Mouse (Mus musculus) spleen, adult 18-20 months (tissue): ENCODE results near the gene Igdcc3.
"Not testable (repeated sequence)": the region's sequence is repeated elsewhere in the genome, so short reads cannot be mapped to it uniquely, and the experiment has no call there.

Source experiments
- DNase-seq, 2 experiments: peaks; one replicate each; pipeline ENCODE4 v3.0.0; 2022; ENCODE audit warnings: mixed read lengths in 2 of 2

The Igdcc3 gene

DNA sequence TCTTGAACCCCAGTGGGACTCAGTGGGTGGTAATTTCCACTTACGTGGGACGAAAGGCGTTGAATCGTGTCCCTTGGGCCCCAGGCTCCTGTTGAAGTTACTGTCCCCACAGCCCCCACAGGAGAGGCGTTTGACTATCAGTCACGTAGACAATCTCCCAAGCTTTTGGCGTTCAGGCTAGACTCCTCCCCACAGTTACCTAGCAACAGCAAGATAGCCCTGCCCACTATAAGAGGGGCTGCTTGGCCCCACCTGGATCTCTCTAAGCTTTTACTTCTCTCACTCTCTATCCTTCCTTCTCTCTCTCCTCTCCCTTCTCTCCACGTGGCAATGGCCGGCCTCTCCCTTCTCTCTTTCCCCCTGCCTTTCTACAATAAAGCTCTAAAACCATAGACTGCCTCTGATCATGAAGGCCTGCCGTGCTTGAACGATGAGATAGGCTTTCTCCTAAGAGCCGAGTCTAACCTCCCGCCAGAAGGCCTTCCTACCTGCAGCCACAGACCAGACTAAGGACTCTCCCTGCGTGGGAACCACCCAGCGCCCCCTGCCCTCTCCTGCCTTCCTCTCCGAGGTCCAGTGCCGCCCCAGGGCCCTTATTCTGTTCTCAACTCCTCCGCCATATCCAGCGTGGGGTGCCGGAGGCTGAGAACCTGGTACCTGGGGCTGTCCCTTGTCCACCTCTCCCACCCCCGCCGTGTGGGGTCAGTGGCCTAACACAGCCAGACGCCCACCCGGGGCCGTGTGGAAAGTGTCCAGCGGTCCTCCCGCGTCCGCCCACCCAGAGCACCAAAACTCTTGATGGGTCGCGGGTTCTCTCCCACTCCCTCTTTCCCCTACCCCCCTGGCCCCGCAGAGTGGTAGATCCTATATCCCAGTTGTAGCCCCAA lies 67.5 kb downstream of the Igdcc3 start:
- no peak for DNase-seq

DNA sequence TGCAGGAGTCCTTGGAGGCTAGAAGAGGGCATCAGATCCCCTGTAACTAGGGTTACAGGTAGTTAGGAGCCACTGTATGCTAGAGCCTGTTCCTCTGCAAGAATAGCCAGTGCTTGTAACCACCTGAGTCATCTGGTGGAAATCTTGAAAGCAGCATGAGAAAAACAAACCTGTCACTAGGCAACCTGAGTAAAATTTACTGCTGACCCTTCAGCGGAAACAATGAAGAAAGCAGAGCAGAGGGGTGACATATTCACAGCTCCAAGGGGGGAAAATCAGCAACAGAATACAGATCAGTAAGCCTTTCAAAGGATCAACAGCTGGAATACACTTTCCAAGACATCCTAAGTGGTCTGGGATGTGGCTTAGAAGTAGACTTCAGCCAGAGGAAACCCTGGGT lies 70.6 kb downstream of the Igdcc3 start:
- no peak for DNase-seq

DNA sequence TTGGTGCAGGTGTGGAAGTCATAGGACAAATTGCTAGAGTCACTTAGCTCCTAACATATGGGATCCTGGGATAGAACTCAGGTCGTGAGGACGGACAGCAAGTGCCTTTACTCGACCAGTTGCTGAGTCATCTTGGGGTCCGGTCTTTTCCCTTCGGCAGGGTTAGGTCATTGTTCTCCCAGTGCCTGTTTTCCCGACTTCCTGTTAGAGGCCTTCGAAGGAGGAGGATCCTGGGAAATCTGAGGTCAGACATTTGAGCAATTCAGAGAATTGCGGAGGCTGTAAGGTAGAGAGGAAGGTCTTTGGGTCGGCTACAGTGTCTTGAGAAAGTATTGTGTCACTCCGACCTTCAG lies 73.4 kb downstream of the Igdcc3 start:
- DNase-seq = no peak

DNA sequence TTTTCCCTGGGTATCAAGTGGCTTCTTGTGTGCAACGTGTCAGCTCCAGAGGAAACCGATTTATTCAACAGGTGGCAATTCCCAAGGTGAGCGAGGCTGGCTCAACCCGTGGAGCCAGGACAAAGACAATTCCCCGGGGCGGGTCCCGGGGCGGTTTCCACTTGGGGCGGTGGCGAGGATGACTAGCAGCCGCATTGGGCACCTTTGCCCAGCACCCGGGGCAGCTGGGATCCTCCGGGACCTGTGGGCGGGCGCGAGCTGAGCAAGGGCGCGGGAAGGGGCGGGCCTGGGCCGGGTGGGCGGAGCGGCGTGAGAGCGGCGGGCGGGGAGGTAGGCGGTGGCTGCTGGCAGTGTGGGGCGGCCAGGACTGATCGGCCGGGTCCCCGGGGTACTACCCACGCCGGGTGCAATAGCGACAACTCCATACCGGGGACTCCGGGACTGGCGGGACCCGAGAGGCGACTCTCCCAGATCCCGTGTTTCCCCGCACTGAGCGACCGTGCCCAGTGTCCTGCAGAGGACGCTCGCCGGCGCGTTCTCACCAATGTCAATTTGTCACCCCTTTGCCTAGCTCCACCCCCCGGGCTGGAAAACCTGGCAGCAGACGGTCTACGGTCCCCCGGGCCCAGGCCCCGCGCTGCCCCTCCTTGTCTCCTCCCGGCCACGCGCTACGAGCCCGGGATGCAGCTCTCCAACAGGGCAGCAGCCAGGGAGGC lies 73.9 kb downstream of the Igdcc3 start:
- peak; percentile 76 to 87 for DNase-seq

DNA sequence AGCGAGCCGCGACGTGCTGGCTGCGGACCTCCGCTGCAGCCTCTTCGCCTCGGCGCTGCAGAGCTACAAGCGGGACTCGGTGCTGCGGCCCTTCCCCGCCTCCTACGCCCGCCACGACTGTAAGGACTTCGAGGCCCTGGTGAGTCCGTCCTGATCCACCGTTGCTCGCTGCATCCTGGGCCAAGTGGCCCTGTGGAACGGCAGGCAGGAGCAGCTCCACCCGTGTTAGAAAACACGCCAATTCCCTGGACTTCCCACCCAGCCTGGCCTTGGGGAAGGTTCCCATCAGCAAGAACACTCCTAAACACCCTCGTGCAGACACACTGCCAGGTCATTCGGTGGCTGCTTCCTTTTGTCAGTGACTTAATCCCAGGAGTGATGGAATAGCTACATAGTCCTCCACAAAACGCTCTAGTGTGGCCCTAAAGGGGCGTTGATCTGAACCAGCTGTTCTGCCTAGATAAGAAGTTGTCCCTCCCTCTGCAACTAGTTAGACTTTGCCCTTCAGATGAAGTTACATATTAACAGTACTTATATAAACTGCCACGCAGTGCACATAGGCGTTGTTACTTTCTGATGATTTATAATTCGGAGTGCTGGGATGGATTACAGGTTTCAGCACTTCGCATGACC lies 74.6 kb downstream of the Igdcc3 start:
- no peak for DNase-seq

DNA sequence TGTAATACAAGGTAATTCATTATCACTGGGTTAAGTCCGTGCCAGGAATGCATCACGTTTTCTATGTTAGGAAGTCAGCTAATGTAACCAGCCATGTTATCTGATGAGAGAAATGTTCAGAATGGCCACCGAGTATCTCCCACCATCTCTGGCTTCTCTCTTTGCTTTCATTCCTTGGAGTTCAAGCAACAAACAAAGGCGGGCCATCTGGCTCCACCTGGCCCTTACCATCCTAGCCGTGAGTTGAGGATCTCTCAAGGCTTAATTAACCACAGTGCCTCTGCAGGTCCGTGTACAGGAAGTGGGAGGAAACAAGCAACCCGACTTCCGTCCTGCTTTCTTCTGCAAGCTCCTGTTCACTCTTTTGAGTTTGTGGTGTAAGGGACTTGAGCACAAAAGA lies 76.0 kb downstream of the Igdcc3 start:
- no peak for DNase-seq

DNA sequence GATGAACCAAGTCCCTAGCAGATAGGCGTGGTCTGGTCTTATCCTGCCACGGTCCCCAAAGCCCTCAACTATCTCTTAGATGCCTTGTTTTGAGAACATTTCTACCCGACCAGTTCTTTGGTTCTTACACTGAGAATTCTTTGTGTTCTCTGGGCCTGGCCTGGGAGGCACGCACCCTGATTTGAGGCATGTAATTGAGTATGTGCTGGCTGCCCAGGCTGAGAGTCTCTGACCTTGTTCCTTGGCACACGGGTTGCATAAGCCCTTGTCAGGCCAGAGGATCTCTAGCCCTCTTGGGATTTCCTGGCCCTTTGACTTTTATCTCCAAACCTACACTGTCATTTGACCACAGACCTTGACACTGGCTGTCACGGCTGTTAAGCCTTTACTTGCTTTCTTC lies 76.7 kb downstream of the Igdcc3 start:
- no peak for DNase-seq

DNA sequence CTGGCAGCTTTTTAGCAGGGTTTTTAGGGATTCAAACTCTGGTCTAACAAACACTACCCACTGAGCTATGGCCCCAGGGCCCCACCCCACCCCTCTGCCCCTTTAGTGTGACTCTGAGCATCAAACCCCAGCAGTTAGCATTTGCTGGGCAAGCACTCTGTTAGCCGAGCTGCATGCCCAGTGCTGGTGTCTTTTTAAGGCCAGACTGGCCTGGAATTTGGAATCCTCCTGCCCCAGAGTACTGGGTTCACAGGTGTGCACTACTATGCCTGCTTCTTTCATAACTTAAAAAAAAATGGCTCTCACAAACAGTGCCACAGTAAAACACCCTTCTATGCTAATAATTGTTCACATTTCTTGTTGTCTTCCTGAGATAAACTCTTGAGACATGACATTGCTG lies 77.9 kb downstream of the Igdcc3 start:
- DNase-seq = no peak

DNA sequence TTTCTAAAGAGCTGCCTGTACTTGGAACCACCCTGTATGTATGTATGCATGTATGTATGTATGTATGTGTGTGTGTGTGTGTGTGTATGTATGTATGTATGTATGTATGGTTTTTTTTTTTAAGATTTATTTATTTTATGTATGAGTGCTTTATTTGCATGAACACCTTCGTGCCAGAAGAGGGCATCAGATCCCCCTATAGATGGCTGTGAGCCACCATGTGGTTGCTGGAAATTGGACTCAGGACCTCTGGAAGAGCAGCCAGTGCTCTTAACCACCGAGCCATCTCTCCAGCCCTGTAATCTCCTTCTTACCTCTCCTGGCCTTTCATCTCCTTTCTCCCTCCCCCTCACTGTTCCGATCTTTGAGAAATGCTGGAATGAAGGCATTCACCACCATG lies 79.4 kb downstream of the Igdcc3 start:
- not testable (repeated sequence) for DNase-seq

DNA sequence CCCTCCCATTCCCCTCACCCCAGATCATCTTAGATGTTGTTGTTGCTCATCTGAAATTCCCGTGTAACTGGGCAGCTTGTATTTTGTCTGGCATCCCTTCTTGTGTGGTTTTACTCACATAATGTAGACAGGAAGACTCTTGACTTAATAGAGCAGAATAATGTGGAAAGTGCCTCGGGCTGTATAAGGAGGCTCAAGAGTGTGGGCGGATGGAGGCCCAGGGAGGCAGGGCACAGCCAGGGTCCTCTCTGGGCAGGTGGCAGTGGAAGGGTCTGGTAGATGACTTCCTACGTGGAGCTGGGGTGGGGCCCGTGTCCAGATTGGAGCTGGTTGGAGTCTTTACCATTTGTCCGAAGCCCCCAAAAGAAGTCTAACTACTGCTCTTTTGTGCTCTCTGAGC lies 82.9 kb downstream of the Igdcc3 start:
- no peak for DNase-seq

DNA sequence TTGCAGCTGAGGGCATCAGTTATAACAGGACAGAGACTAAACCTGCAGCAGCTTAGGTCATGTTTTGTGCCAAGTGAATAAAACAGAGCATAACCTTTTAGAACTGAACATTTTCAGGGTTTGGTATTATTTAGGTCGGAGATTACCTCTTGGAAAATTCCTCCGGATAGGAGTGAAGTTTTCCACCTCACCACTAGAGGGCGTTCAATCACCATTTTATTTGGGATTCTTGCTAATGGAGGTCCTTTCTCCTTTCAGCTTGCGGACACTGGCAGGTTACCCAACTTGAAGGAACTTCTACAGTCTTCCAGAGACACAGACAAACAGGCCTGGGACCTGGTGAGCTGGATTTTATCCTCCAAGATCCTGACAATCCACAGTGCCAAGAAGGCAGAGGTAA lies 84.8 kb downstream of the Igdcc3 start:
- no peak for DNase-seq

DNA sequence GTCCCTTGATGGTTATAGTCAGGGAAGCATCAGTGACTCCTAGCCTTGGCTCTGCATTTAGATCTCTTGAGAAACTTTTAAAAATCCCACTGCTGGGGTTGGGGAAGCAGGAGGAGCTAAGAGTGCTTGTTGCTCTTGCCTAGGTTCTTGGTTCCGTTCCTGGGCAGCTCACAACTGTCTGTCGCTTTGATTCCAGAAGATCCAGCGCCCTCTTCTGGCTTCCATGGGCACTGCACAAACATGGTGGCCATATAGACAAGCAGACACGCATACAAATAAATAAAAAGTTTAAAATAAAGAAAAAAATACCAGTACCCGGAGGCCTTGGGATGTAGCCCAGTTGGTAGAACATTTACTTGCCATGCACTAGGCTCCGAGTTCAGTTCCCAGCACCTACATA lies 89.3 kb downstream of the Igdcc3 start:
- DNase-seq = no peak

DNA sequence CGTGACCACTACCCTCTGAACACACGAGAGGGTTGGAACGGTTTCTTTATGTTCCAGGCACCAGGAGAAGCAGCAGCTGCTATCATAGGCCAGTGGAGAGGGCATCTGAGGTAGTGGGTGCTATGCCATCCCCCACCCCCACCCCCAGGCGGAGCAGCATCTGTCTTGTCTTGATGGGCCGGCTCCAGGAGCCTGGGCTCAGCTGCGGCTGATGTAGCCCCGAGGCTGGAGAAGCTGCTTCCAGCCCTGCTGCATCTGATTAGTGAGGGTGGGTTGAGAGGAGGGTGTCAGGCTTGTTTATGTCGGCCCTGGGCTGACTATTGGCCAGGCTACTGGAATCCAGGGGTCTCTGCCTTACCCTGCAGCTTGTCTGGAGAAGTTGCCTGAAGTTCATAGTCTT lies 90.3 kb downstream of the Igdcc3 start:
- DNase-seq = no peak

DNA sequence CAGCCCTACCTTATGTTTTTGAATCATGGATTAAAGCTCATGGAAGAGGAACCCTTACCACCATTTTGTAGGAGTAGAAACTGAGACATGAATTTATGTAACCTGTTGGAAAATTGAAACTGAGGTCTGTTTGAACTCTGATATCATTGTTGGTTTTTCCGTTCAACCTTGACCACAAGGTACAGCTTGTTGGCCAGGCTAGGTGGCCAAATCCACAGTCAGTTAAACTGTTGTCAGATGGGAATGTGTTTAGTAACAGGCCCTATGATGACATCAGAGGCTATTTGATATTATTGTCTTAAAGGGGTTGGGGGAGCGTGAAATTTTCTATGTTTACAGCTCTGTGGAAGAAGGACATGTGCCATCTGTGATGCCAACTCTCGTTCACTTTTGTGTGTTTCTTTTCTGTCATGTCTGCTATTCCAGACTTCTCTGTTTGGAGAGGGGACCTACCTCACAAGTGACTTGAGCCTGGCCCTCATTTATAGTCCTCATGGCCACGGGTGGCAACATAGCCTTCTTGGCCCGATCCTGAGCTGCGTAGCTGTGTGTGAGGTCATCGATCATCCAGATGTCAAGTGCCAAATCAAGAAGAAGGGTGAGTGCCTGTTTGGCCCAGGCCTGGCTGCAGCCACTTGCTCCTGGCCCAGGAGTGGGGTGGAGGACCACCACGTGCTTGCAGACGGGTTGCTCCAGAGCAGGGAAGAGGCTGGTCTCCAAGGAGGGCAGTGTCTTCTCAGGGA lies 92.4 kb downstream of the Igdcc3 start:
- DNase-seq = no peak

DNA sequence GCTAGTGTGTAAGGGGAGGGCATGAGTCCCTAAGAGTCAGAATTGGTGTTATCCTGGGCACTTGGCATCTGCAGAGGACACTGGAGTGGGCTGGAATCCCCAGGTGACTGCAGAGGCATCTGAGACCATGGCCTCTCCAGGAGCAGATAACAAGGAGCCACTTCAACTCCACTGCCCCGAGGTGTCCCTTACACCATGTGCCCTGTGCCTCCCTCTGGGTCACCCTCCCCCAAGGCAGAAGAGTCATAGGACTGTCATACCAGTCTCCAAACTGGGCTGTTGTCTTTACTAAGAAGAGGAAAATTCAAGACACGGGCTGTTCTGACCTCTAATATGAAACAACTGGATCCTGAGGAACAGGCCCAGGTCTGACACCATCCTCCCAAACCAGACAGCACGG lies 93.7 kb downstream of the Igdcc3 start:
- no peak for DNase-seq
